Mouse (Mus musculus) megakaryocyte, embryonic 14.5 days (primary cell): ENCODE data around the gene Add3. TPM values are rescaled to one million over a fixed set of nuclear protein-coding genes. Genes with fewer than 3 reads are reported as not detected.

Source experiments
- H3K27me3 ChIP-seq: replicated peaks from 2 replicates; pipeline ENCODE3; 2012; ENCODE audit warnings: inconsistent platforms
- H3K36me3 ChIP-seq: replicated peaks from 2 replicates; pipeline ENCODE3; 2012; ENCODE audit warnings: low read length, inconsistent platforms, mixed read lengths
- H3K4me1 ChIP-seq: 2 replicates; pipeline ENCODE4 v1.6.1; 2012; ENCODE audit warnings: inconsistent platforms
- H3K4me3 ChIP-seq: replicated peaks from 2 replicates; pipeline ENCODE3; 2012; ENCODE audit warnings: moderate library complexity, mild to moderate bottlenecking, inconsistent platforms
- H3K9me3 ChIP-seq: 2 replicates; pipeline ENCODE4 v1.6.1; 2012; ENCODE audit warnings: inconsistent platforms
- FLI1 ChIP-seq: IDR thresholded peaks from 2 replicates; pipeline ENCODE4 v1.6.1; 2012; ENCODE audit warnings: low read length, inconsistent platforms, mixed read lengths
- GATA1 ChIP-seq: IDR thresholded peaks from 3 replicates; pipeline ENCODE4 v1.6.1; 2012; ENCODE audit warnings: mixed read lengths, low read length, inconsistent platforms, borderline replicate concordance
- polyA plus RNA-seq: library from polyadenylated mRNA; stranded (reverse); fragments of >175 nt; gene quantifications from 2 replicates; pipeline ENCODE4 v1.2.3, GENCODE M21; 2012; ENCODE audit warnings: low replicate concordance; ENCODE audit not compliant: insufficient read depth

Gene Add3
- polyA plus RNA-seq, 1 experiment = 6.1 TPM

DNA sequence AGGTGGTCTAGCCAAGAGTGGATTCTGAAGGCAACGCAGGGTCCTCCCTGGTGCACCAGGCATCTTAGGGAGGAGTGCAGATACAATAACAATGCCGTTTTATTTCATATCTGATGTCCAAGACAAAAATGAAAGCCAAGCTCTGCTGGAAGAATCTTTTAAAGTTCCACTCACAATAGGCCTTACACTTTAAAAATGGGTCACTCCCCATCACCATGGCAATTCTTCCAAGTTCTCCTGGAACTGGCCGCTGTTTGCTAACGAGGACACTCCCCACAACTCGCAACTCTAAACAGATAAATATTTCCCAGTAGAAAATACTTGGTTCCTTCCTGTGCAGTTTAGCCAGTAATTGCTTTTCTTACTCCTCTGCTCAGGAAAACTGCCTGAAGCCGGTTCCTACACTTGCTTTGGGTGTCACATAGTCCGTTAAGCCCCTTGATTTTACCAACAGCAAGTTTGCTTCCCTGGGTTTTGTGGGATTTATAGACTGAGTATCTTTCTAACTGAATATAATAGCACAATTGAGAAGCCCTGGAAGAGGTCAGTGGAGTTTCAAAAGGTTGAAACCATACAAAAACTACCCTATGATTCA is 28.1 kb upstream of the Add3 start:
- Histone ChIP-seq H3K36me3 (no peaks in the 10 kb centered on the region), H3K4me3 (no peak overlapping the region), H3K4me1 (peaks cover 11% of the 10 kb centered on the region), H3K9me3 (peaks cover 4% of the 10 kb centered on the region), H3K27me3 (no peaks in the 10 kb centered on the region)
- TF ChIP-seq GATA1 (no peak), FLI1 (no peak)

DNA sequence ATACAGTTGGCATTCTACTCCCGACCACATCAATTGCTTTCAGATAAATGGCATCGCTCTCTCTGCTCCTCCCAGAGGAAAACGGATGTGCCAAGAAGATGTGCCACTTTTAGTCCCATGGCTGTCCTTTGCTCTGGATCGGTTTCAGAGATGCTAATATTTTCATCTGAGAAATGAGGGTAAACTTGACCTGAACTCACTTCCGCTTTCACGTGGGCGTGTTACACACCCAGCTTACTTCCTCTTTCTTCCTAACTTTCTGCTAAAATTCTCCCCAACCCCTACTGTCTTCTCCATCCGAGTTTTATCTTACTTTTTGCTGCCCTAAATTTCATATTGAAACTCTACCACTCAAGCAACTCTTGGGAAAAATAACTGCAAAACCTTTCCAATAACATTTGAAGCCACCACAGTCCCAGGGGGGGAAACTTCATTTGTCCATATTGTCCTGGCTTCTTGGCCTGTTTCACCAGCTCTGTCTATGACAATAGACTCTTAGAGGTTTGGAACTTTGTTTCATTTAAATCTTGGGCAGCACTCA is 20.9 kb upstream of the Add3 start:
- peaks cover 11% of the 10 kb centered on the region for H3K4me1 ChIP-seq
- H3K27me3 ChIP-seq = peaks cover 2% of the 10 kb centered on the region
- peaks cover 4% of the 10 kb centered on the region for H3K36me3 ChIP-seq
- H3K4me3 ChIP-seq = no peak overlapping the region
- TF ChIP-seq GATA1 = no peak
- TF ChIP-seq FLI1 = no peak
- H3K9me3 ChIP-seq = peaks cover 16% of the 10 kb centered on the region

DNA sequence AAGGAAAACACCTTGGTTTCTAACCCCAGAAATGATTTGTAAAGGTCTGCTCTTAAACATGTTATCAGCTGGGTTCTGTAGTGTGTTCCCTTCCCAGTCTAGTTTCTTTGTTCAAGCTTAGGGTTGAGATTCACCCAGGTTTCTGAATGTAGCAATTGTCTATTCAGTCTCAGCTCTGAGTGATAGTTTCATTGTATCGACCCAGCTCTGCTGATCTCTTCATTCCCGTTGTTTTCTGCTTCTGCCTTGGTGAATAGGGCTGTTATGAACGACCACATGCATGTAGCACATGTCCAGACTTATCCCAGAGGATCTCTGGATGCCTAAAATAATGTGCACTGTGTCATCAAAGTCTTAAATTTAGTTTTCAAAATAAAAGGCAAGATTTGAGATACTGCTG is 19.8 kb upstream of the Add3 start:
- Histone ChIP-seq H3K4me1 (peaks cover 11% of the 10 kb centered on the region), H3K4me3 (no peak overlapping the region), H3K9me3 (peaks cover 16% of the 10 kb centered on the region), H3K27me3 (peaks cover 2% of the 10 kb centered on the region), H3K36me3 (peaks cover 4% of the 10 kb centered on the region)
- TF ChIP-seq GATA1 = no peak
- no peak for TF ChIP-seq FLI1

DNA sequence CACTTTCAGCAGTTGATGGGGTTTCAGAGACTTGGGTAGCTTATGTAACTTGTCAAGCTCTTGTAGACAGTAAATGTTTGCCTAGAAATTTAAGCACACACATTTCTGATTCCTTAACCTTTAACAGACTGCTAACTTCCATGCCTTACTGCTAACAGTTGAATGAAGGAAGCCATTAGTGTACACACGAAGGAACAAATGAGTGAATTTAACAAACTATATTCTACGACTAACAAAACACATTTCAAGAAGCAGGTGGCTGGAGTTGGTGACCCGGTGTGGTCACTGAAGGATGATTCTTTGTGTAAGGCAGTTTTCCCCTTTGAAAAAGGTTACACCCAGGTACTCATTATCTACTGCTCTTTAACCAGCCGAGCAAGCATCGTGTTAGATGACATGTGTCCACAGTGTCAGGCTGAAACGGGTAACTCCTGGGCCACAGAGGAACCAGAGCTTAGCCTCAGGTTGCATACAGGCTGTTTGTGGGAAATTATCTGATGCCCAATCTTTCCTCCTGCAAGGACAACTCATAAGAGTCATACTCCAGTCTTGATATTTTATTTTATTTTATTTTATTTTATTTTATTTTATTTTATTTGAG is 17.5 kb upstream of the Add3 start:
- no peak for TF ChIP-seq GATA1
- TF ChIP-seq FLI1 = no peak
- Histone ChIP-seq H3K27me3 (peaks cover 2% of the 10 kb centered on the region), H3K4me3 (no peak overlapping the region), H3K9me3 (peaks cover 6% of the 10 kb centered on the region), H3K36me3 (no peaks in the 10 kb centered on the region), H3K4me1 (peaks cover 17% of the 10 kb centered on the region)

DNA sequence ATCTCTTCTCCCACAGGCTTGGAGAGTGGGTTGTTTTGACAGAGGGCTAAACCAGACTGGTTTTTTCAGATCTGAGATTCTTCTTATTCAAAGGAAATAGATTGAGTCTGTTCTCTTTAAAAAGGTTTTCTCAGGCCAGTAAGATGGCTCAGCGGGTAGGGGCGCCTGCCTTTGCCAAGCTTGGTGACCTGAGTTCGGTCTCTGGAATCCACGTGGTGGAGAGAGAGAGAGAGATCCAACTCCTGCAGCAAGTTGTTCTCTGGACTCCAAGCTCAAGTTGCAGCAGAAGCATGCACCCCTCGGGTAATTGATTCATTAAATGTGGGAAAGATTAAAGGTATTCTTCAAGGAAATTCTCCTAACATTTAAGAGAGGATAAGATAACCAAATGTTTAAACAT is 16.9 kb upstream of the Add3 start:
- Histone ChIP-seq H3K36me3 (no peaks in the 10 kb centered on the region), H3K27me3 (peaks cover 2% of the 10 kb centered on the region), H3K4me1 (peaks cover 21% of the 10 kb centered on the region), H3K9me3 (peaks cover 6% of the 10 kb centered on the region), H3K4me3 (no peak overlapping the region)
- TF ChIP-seq GATA1 (no peak), FLI1 (no peak)

DNA sequence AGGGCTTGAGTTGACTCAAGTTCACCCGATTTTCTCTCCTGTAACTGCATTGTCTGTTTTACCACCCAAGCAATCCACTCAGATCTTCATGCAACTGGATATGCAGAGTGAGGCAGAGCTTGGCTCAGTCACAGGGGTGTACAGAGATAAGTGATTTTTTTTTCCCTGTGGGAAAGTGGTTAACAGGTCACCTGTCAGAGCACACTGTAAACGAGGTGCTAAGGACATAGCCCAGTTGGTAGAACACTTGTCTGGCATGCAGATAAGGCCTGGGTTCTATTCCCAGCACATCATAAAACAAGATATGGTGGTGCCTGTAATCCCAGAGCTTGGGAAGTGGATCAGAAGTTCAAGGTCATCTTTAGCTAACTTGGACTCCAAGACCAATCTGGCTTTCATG is 14.6 kb upstream of the Add3 start:
- peaks cover 6% of the 10 kb centered on the region for H3K9me3 ChIP-seq
- H3K4me3 ChIP-seq = no peak overlapping the region
- peaks cover 29% of the 10 kb centered on the region for H3K4me1 ChIP-seq
- TF ChIP-seq FLI1 = no peak
- no peak for TF ChIP-seq GATA1
- H3K36me3 ChIP-seq = no peaks in the 10 kb centered on the region
- peaks cover 5% of the 10 kb centered on the region for H3K27me3 ChIP-seq

DNA sequence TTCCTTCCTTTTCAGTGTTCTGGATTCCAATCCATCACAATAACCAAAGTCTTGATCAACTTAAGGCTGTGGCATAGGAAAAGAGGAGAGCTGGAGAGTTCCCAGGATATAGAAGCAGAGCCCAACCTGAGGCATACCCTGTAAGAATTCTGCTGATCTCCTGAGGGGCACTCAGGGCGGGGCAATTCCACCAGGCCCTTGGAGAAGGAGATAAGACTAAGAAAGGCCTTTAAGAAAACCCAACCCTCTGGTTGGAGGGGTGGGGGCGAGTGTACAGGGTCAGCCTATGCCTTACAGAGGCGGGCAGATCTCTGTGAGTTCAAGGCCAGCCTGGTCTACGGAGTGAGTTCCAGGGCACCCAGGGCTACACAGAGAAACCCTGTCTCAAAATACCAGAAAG is 13.7 kb upstream of the Add3 start:
- Histone ChIP-seq H3K9me3 (peaks cover 5% of the 10 kb centered on the region), H3K4me1 (peaks cover 32% of the 10 kb centered on the region), H3K36me3 (no peaks in the 10 kb centered on the region), H3K4me3 (no peak overlapping the region), H3K27me3 (peaks cover 9% of the 10 kb centered on the region)
- TF ChIP-seq FLI1 (no peak), GATA1 (no peak)

DNA sequence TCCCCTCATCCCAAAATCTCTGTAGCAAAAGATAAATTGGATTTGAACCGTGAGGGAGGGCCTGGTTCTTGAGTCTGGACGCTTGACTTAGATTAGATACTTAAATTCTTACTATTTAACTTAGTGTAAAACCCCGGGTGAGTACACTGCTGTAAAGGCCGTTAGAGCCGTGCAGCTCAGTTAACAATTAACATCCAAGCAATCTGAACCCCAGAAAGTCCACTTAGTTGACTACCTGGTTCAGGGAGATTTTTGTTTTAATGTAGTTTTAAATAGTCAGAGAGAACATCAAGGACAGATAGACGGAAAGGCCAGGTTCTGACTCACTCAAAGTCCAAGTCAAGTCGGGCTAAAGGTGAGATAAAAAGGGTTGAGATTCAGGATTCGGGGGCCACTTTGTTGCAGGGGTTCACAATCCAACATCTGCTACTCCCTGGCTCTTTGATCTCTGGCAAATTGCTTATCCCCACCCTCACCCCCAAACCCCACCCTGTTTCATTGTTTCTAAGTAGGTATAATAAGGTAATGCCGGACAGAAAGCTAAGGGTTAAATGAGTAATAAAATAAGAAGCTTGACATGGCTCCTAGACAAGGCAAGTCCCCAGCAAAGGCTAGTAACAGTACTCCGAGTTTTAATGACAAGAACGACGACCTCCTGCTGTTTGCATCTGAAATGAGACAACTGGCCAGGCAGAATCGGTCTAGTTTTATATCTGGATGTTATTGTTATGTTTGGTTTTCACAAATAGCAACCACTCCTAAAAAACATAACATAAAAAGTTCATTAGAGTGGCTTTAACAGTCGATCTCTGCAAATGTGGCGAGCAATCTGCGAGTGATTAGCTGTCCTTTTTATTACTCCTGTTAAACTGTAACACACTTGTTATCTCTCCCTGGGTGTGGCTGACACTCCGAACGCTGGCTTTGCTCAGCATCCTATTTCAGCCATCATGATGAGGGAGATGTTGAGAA is 12.6 kb upstream of the Add3 start:
- Histone ChIP-seq H3K4me3 (no peak overlapping the region), H3K9me3 (no peaks in the 10 kb centered on the region; the same call in 1 of the 2 replicates), H3K27me3 (peaks cover 9% of the 10 kb centered on the region), H3K36me3 (no peaks in the 10 kb centered on the region), H3K4me1 (peaks cover 32% of the 10 kb centered on the region)
- TF ChIP-seq GATA1 (no peak), FLI1 (no peak)

DNA sequence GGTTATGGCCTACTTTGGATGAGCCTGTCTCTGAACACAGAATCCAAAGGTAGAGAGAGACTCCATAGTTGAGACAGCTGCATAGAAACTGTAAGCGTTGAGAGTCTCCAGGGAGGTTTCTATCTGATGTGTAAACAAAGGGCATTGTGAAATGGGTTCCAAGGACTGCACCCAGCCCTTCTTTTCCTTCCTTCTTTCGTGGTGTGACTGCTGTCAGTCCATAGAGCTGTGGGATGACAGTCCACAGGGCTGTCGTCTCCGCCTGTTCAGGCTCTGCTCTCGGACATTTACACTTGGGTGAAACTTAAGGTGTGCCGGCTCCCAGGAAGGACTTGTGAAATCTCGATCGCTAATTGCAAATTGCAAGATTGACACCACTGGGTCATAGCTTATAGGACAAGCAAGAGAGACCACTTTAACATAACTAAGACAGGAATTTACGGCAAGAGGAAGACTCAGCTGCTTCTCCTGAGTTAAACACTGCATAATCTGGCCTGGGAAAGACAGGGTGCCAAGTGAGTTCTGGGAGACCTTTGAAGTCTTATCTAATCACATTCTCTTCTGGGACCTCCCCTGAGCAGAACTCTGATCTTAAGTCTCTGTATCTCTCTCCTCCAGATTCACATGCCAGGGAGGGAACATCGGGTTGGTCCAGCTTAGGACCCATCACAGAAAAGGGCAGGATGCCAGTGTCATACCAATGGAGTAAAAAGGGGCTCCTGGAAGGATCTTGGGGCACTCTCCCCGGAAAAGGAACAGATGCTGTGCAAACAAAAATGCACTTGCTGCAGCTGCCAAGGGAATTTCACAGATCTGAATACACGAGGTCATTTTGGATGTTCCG is 11.5 kb upstream of the Add3 start:
- no peaks in the 10 kb centered on the region; the same call in 1 of the 2 replicates for H3K9me3 ChIP-seq
- H3K36me3 ChIP-seq = no peaks in the 10 kb centered on the region
- H3K27me3 ChIP-seq = peaks cover 8% of the 10 kb centered on the region
- peak overlapping the region; percentile 1 for H3K4me3 ChIP-seq
- H3K4me1 ChIP-seq = peaks cover 32% of the 10 kb centered on the region
- TF ChIP-seq GATA1 (no peak), FLI1 (no peak)
